Mouse (Mus musculus) cortical plate, adult 2 months (tissue): ENCODE data around the gene Prkar1b. TPM values are rescaled to one million over a fixed set of nuclear protein-coding genes. Genes with fewer than 3 reads are reported as not detected.

ENCODE experiments used
- H3K27ac ChIP-seq: fragments of 200-500 bp; 2 replicates; pipeline ENCODE4 v1.5.1; 2012; ENCODE audit warnings: low read length, control low read depth, inconsistent platforms; ENCODE audit not compliant: insufficient read depth
- H3K4me1 ChIP-seq: fragments of 200-500 bp; 2 replicates; pipeline ENCODE4 v1.6.1; 2011; ENCODE audit warnings: low read length; ENCODE audit not compliant: control insufficient read depth, insufficient read depth
- H3K4me3 ChIP-seq: fragments of 200-500 bp; 2 replicates; pipeline ENCODE4 v1.5.1; 2011; ENCODE audit warnings: mild to moderate bottlenecking, low read length, control low read depth; ENCODE audit not compliant: insufficient read depth
- CTCF ChIP-seq: fragments of 200-500 bp; IDR thresholded peaks from 2 replicates; pipeline ENCODE4 v1.5.1; 2011; ENCODE audit warnings: mild to moderate bottlenecking, control low read depth, low read length; ENCODE audit not compliant: insufficient read depth; ENCODE audit errors: extremely low read depth
- POLR2A ChIP-seq: fragments of 200-500 bp; IDR thresholded peaks from 2 replicates; pipeline ENCODE4 v1.6.1; 2011; ENCODE audit warnings: mild to moderate bottlenecking, low read length, control low read depth; ENCODE audit not compliant: insufficient read depth; ENCODE audit errors: extremely low read depth
- polyA plus RNA-seq: library from polyadenylated mRNA; depleted of rRNA; stranded (reverse); fragments of >200 nt; gene quantifications from 2 replicates; pipeline ENCODE4 v1.2.3, GENCODE M21; 2012

Gene Prkar1b
- polyA plus RNA-seq, 1 experiment = 862 TPM

DNA sequence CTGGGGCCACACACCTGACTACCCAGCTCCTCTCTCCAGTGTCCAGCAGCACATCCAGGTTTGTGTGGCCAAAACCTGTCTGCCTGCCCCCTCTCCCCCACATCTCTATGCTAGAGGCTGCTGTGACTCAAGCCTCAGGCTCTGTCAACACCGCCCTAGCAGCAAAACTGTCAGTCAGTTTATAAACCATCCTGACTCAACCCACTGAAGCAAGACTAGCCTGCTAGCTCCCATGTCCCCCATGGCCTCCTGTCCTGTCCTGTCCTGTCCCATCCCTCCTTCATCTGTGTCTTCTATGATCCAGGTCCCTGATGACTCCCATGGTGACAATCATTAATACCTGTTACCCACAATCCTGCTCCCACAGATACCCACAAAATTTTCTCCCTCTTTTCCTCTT is 59.6 kb downstream of the Prkar1b start:
- TF ChIP-seq CTCF (no peak), POLR2A (no peak)
- Histone ChIP-seq H3K27ac (no peak overlapping the region), H3K4me3 (no peak overlapping the region), H3K4me1 (peaks cover 4% of the 10 kb centered on the region)

DNA sequence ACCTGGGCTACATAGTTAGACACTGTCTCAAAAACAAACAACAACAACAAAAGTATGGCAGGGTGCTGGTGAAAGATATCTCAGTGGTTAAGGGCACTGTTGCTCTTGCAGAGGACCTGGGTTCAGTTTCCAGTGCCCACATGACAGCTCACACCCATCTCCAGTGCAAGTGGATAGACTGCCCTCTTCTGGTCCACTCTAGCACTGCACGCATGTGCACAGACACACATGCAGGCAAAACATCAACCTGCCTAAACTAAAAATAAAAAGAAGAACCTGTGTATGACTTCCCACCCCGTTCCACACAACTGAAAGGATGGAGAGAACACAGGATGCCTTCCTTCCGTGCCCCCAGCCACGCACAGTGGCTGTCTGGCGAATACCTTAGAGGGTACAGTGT is 61.6 kb downstream of the Prkar1b start:
- no peak overlapping the region for H3K4me3 ChIP-seq
- no peak for TF ChIP-seq POLR2A
- TF ChIP-seq CTCF = no peak
- H3K4me1 ChIP-seq = peaks cover 13% of the 10 kb centered on the region
- H3K27ac ChIP-seq = no peak overlapping the region

DNA sequence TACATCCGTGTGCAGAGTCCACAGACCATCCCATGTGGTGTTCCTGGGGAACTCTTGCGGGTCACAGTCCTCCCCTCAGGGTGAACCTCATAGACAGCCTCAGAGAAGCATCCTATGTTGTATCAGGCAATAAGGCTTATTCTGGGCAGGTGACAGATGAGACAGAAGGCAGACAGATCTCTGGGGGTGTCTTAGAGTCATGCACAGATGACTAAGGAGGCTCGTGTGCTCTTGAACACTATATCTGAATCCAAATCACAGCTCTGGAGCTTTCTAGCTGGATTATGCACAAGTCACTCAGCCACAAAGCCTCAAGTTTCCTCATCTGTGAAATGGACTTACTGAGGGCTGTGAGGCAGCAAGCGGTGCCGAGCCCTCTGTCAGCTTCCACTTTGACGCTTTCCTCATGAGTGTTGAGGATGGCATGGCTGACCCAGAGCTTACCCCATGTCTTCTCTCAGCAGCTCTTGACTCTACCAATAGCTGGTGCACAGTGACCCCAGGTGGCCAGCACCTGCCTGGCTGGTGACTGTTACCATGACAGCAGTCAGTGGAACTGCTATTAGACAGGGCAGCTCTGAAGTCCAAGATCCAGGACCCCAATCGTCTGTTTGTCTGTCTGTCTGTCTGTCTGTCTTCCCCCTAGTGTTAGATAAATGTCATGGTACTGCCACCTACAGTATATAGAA is 64.8 kb downstream of the Prkar1b start:
- Histone ChIP-seq H3K27ac (peak overlapping the region; percentile 37; the same call in 1 of the 2 replicates), H3K4me1 (peaks cover 11% of the 10 kb centered on the region), H3K4me3 (no peak overlapping the region)
- TF ChIP-seq CTCF (peak; percentile 51), POLR2A (no peak)

DNA sequence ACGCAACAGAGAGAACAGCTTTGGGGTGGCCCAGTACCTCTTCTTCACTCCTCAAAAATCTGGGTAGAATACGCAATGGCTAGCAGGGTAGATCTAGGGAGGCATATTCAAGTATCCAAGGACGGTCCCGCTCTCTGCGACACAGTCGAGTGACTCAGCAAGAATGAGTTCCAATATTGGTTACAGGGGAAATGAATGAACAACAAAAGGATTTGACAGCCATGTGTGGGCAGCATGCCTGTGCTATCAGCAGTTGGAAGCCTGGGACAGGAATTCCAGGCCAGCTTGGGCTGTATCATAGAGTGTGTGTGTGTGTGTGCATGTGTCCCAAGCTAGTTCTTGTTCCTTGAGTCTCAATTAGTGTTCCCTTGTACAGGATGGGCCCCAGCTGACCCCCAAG is 65.5 kb downstream of the Prkar1b start:
- H3K27ac ChIP-seq = peak overlapping the region; percentile 37; the same call in 1 of the 2 replicates

DNA sequence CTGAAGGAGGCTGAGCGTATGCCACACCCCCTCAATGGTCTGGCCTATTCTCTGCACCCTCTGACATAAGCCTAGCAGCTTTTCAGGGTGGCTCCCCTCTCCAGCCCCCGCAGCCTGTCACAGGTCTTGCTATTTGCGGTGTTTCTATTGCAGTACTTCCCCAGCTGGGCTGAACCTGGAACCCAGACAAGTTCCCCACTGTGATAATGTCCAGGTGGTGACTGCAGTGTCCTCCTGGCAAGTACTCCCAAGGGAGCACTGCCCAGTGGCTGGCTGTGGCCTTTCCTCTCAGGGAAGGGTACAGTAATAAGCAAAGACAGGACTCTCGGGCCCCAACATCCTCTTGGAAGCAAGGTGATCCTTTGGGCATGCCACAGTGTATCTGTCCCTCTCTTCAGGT is 66.0 kb downstream of the Prkar1b start:
- Histone ChIP-seq H3K4me3 (no peak overlapping the region), H3K27ac (0 out of 2 replicates have a peak overlapping the region, but pooled peaks have one; percentile 19), H3K4me1 (peaks cover 11% of the 10 kb centered on the region)
- TF ChIP-seq POLR2A (no peak), CTCF (no peak)

More for the DNA sequence above, 65.5 kb downstream of the Prkar1b start:
- TF ChIP-seq POLR2A = no peak
- Histone ChIP-seq H3K4me1 (peaks cover 11% of the 10 kb centered on the region), H3K4me3 (no peak overlapping the region)

DNA sequence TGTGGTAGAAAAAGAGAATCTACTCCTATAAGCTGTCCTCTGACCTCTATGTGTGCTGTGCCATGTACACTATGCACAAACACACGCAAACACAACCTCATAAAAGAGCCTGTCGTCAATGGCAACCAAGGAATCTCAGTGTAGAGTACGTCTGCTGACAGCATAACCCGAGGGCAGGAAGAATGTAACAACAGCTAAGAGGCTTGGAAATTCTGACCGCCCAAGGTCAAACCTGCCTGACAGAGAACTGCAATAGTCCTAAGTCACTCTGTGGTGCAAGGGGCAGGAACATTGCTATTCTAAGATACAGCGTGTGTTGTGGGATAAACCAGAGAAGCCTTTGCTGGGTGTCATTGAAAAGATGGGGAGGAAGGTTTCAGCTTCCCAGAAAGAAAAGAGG is 68.4 kb downstream of the Prkar1b start:
- Histone ChIP-seq H3K4me3 (no peak overlapping the region), H3K27ac (no peak overlapping the region), H3K4me1 (peaks cover 16% of the 10 kb centered on the region)
- TF ChIP-seq POLR2A (no peak), CTCF (no peak)

DNA sequence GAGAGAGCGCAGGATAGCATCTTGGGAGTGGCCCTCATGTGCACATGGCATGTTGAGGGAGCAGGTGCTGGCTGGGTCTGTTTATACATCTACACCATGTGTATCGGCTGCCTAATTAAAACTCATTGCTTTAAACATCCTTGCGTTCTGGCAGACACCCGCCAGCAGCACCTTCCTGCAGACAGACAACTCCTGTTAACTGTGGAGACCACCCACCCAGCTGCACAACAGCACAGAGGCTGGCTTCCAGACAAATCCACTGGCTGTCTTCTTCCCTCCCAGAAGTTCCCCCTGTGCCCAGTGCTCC is 71.7 kb downstream of the Prkar1b start:
- TF ChIP-seq POLR2A = no peak
- TF ChIP-seq CTCF = no peak
- Histone ChIP-seq H3K4me3 (no peak overlapping the region), H3K27ac (no peak overlapping the region)

DNA sequence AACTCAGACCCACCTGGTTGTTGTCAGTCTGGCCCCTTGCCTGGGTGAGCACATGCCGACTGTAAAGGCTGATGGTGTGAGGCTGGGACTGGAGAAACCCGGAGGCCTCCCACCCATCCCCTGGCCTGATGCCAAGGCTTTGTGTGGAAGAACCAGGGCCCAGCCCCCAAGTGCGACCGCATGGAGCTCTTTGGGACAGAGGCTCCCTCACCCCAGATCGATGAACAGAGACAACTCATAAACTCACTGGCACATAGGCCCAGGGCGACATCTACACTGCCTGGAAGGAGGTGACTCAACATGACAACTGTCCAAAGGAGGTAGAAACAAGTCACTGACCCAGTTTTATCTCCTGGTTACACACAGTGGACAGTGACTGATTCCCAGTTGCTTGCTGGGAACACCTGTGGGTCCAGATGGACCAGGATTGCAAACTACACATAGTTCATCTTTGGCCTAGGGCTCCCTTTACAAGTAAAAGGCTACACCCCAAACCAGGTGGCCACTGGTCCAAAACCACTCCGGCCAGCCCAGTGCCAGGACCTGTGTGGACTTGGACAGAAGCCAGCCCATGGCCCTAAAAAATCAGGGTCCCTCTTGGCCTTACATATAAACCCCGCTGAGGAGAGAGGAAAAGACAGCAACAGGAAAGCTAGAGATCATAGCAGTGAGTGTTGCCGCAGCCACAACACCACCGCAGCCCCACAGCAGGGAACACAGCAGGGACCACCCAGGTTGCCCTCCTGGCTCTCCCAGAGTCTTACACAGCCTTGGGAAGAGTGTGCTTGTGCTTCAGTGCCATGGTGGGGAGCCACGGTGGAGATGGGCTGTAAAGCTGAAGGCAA is 72.3 kb downstream of the Prkar1b start:
- Histone ChIP-seq H3K4me1 (peaks cover 5% of the 10 kb centered on the region), H3K4me3 (no peak overlapping the region), H3K27ac (no peak overlapping the region)
- TF ChIP-seq POLR2A (no peak), CTCF (no peak)

More for the DNA sequence above, 71.7 kb downstream of the Prkar1b start:
- peaks cover 5% of the 10 kb centered on the region for H3K4me1 ChIP-seq

DNA sequence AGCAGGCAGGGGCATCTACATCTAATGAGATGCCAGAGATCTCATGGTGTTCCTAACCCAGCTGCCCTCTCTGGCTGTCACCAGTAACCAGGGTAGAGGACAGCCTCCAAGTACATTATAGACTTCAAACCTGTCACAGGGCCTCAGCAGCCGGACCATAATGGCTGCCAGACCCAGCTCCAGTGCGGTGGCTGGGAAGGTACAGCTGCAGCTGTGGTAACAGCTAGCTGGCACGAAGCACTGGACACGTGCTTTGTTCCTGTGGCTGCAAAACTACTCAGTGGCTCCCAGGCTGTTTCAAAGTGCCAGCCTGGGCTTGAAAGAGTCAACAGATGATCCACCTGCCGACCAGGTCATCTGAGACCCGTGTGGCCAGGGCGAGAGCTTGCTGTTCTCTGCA is 73.4 kb downstream of the Prkar1b start:
- H3K4me1 ChIP-seq = peaks cover 5% of the 10 kb centered on the region
- TF ChIP-seq POLR2A (no peak), CTCF (no peak)
- no peak overlapping the region for H3K27ac ChIP-seq
- no peak overlapping the region for H3K4me3 ChIP-seq

DNA sequence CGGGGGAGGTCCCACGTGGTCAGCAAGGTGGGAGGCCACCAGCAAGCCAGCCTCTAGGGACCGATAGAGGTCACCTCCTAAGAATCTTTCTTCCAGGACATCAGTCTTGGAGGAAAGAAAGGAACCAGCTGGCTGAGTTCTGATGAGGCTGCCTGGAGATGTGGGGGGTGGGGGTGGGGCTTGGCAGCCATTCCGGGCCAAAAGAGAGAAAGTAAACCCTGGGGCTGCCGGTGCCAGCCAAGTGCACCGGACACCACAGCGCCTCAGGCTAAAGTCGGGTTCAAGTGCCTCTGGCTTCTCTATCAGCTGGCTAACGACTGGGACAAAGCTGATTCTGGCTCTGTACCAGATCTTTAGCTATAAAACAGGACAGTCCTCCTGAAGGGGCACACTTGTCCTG is 74.0 kb downstream of the Prkar1b start:
- no peak overlapping the region for H3K27ac ChIP-seq
- H3K4me1 ChIP-seq = peaks cover 5% of the 10 kb centered on the region
- no peak for TF ChIP-seq POLR2A
- no peak for TF ChIP-seq CTCF
- no peak overlapping the region for H3K4me3 ChIP-seq

DNA sequence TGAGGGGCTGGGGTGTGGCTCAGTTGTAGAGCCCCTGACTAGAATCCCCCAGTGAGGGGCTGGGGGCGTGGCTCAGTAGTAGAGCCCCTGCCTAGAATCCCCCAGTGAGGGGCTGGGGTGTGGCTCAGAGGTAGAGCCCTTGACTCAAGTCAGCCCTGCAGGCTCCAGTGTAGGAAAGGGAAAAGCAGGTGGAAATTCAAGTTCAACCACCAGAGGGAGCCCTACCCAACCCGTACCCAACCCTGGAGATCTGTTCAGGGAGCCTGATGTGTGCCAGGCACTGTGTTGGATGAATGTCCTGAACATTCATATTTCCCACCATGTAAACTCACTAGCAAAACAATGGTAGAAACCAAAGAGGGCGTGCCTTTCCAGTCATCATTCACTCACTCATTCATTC is 74.7 kb downstream of the Prkar1b start:
- peak; percentile 67 for TF ChIP-seq CTCF
- no peak for TF ChIP-seq POLR2A
- Histone ChIP-seq H3K27ac (no peak overlapping the region), H3K4me1 (peaks cover 5% of the 10 kb centered on the region), H3K4me3 (no peak overlapping the region)
